Mouse (Mus musculus) mouse embryonic stem cell (cell line): ENCODE data around the gene Tm9sf4.

Experiments
- in situ Hi-C, 2 experiments: fragments of 300-500 bp; cut with MboI; formaldehyde crosslinking; loops; 1 replicate in 1 of 2; 3 replicates in 1 of 2; pipeline ENCODE4 v1.14.3; 2019 to 2020; ENCODE audit warnings: low sequenced_read_pairs in 2 of 2, low pct_unique_long_range_greater_than_20kb in 1 of 2, mixed read lengths in 1 of 2; ENCODE audit not compliant: unreplicated experiment in 1 of 2

The Tm9sf4 gene

GRCm38 (mm10) chr2:153151026-153151425 is 10.1 kb upstream of the Tm9sf4 start:
- in situ Hi-C loops: loop anchor here in 1 of 2 experiments (25.0 kb wide), 1 partner anchor 436 kb away; no protein-coding TSS in a partner anchor

GRCm38 (mm10) chr2:153151926-153152665 is 9.0 kb upstream of the Tm9sf4 start:
- in situ Hi-C loops: loop anchor here in 1 of 2 experiments (25.0 kb wide), 1 partner anchor 435 kb away; no protein-coding TSS in a partner anchor

GRCm38 (mm10) chr2:153153033-153153450 is 8.1 kb upstream of the Tm9sf4 start:
- in situ Hi-C loops: loop anchor here in 1 of 2 experiments (25.0 kb wide), 1 partner anchor 434 kb away; no protein-coding TSS in a partner anchor

GRCm38 (mm10) chr2:153157270-153157669 is 3.8 kb upstream of the Tm9sf4 start:
- in situ Hi-C loops: loop anchor here in 1 of 2 experiments (25.0 kb wide), 1 partner anchor 430 kb away; no protein-coding TSS in a partner anchor

- in situ Hi-C loops: loop anchor here in 1 of 2 experiments (25.0 kb wide), 1 partner anchor 427 kb away; no protein-coding TSS in a partner anchor
Measured at GRCm38 (mm10) chr2:153160133-153160532, 970 bp upstream of the Tm9sf4 start.

GRCm38 (mm10) chr2:153161684-153162080 is 579 bp downstream of the Tm9sf4 start:
- in situ Hi-C loops: loop anchor here in 1 of 2 experiments (25.0 kb wide), 1 partner anchor 426 kb away; no protein-coding TSS in a partner anchor

GRCm38 (mm10) chr2:153167136-153167535 is 6.0 kb downstream of the Tm9sf4 start:
- in situ Hi-C loops: loop anchor here in 1 of 2 experiments (25.0 kb wide), 1 partner anchor 420 kb away; no protein-coding TSS in a partner anchor

- in situ Hi-C loops: loop anchor here in 1 of 2 experiments (25.0 kb wide), 1 partner anchor 419 kb away; no protein-coding TSS in a partner anchor
Measured at GRCm38 (mm10) chr2:153168134-153168820, 7.2 kb downstream of the Tm9sf4 start.

GRCm38 (mm10) chr2:153170490-153171224 is 9.6 kb downstream of the Tm9sf4 start:
- in situ Hi-C loops: loop anchor here in 1 of 2 experiments (25.0 kb wide), 1 partner anchor 417 kb away; no protein-coding TSS in a partner anchor

GRCm38 (mm10) chr2:153171966-153172365 is 10.9 kb downstream of the Tm9sf4 start:
- in situ Hi-C loops: loop anchor here in 1 of 2 experiments (25.0 kb wide), 1 partner anchor 415 kb away; no protein-coding TSS in a partner anchor

GRCm38 (mm10) chr2:153175995-153176570 is 15.0 kb downstream of the Tm9sf4 start:
- in situ Hi-C loops: no loop called here

GRCm38 (mm10) chr2:153177188-153177587 is 16.1 kb downstream of the Tm9sf4 start:
- in situ Hi-C loops: no loop called here

- in situ Hi-C loops: no loop called here
Measured at GRCm38 (mm10) chr2:153179126-153179860, 18.2 kb downstream of the Tm9sf4 start.

GRCm38 (mm10) chr2:153179961-153180360 is 18.9 kb downstream of the Tm9sf4 start:
- in situ Hi-C loops: no loop called here

- in situ Hi-C loops: no loop called here
Measured at GRCm38 (mm10) chr2:153186176-153186591, 25.1 kb downstream of the Tm9sf4 start.

GRCm38 (mm10) chr2:153187848-153188247 is 26.7 kb downstream of the Tm9sf4 start:
- in situ Hi-C loops: no loop called here

GRCm38 (mm10) chr2:153191242-153191641 is 30.1 kb downstream of the Tm9sf4 start:
- in situ Hi-C loops: no loop called here
